Mouse (Mus musculus) hindbrain, embryonic 13.5 days (tissue): ENCODE measurements around the gene Hmcn1. TPM values are rescaled to one million over a fixed set of nuclear protein-coding genes. Genes with fewer than 3 reads are reported as not detected.

Experiments used
- ATAC-seq: fragments of 200-750 bp; cut with Nextera tagmentation; 2 replicates; pipeline ENCODE4 v1.8.0; 2017; ENCODE audit warnings: moderate TSS enrichment; ENCODE audit not compliant: low FRiP score
- H3K27ac ChIP-seq: fragments of 300-500 bp; sonication (generic); 2 replicates; pipeline ENCODE4 v1.5.1; 2015; ENCODE audit warnings: inconsistent platforms, mild to moderate bottlenecking, moderate library complexity
- H3K27me3 ChIP-seq: fragments of 300-500 bp; sonication (generic); 2 replicates; pipeline ENCODE4 v1.6.1; 2015; ENCODE audit warnings: mild to moderate bottlenecking, inconsistent platforms
- H3K36me3 ChIP-seq: fragments of 300-500 bp; sonication (generic); 2 replicates; pipeline ENCODE4 v1.6.1; 2015; ENCODE audit warnings: mild to moderate bottlenecking, inconsistent platforms
- H3K4me1 ChIP-seq: fragments of 300-500 bp; sonication (generic); replicated peaks from 2 replicates; pipeline ENCODE4 v1.6.1; 2015; ENCODE audit warnings: inconsistent platforms
- H3K4me2 ChIP-seq: fragments of 300-500 bp; sonication (generic); 2 replicates; pipeline ENCODE4 v1.6.1; 2015; ENCODE audit warnings: inconsistent platforms, mild to moderate bottlenecking, moderate library complexity
- H3K4me3 ChIP-seq: fragments of 300-500 bp; sonication (generic); 2 replicates; pipeline ENCODE4 v1.5.1; 2015; ENCODE audit warnings: mild to moderate bottlenecking, inconsistent platforms
- H3K9ac ChIP-seq: fragments of 300-500 bp; sonication (generic); 2 replicates; pipeline ENCODE4 v1.6.1; 2015; ENCODE audit warnings: mild to moderate bottlenecking, inconsistent platforms
- H3K9me3 ChIP-seq: fragments of 300-500 bp; sonication (generic); 2 replicates; pipeline ENCODE4 v1.6.1; 2016; ENCODE audit warnings: inconsistent platforms
- WGBS: fragments of 180-500 bp; shearing (Covaris S2); methylation state at CpG from one replicate; pipeline ENCODE4 v1.1.7; 2015; 5-methylcytosine and 5-hydroxymethylcytosine counted together
- polyA plus RNA-seq: library from polyadenylated mRNA; unstranded; fragments of >200 nt; fragmentation: Nextera tagmentation; extraction: Ambion mirVana; gene quantifications from 2 replicates; pipeline ENCODE4 v1.2.1, GENCODE M21; 2015

Gene Hmcn1
- polyA plus RNA-seq, 1 experiment from 2014 or later = 2.6 TPM

DNA sequence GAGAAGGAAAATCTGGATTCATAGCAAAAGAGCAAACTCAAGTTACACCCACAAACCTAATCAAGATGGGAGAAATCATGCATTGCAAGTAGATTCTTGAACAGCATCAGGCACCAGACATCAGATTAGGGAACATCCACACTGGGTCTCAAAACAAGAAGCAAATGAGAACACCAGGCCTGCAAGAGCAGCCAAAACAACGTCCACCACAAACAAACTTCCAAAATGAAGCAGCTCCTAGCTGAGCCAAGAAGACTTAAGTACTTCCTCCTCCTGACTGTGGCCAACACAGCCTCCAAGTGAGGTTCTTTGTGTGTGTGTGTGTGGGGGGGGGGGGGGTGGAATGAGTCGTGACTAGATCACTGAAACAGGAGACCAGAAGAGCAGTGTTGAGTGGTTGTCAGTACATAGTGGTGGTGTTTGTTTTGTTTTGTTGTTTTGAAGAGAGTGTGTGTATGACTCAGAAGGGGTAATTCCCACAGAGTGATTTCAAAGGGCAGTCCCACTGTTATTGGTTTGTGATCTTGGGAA lies 232.4 kb downstream of the Hmcn1 start:
- Histone ChIP-seq H3K4me2 (no peak overlapping the region), H3K27ac (no peak overlapping the region), H3K9me3 (no peaks in the 10 kb centered on the region), H3K9ac (no peak overlapping the region), H3K36me3 (no peaks in the 10 kb centered on the region), H3K27me3 (no peaks in the 10 kb centered on the region), H3K4me1 (no peaks in the 10 kb centered on the region), H3K4me3 (no peak overlapping the region)
- 67% methylated on average over 2 of the region's 2 CpGs for WGBS
- ATAC-seq = no peak

DNA sequence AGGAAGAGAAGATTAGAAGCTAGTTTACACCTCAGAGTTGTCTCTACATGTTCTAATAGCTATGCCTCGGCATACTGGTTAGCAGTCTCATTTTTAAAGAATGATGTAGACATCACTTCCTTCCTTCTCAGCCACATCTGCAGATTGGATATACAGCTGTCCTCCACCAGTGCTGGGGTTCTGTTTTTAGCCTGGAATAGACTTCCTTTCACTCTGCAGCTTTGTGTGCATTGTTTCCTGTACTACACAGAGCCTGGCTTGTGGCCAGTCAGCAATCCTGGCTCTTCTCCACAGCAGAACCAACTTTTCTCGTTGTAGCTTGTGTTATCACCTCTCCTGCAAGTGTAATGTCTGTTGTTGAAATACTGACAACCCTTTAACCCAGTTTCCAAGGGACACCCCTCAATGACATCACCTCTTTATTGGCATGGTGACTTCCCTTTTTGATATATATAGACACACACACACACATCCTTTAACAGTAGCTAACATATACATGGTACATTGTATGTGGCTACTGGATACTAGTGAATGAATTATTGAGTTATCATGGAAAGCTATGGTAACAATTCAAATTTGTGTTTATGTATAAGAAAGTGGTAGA lies 233.7 kb downstream of the Hmcn1 start:
- Histone ChIP-seq H3K36me3 (no peaks in the 10 kb centered on the region), H3K27me3 (no peaks in the 10 kb centered on the region), H3K4me3 (no peak overlapping the region), H3K4me1 (no peaks in the 10 kb centered on the region), H3K27ac (no peak overlapping the region), H3K9me3 (no peaks in the 10 kb centered on the region), H3K9ac (no peak overlapping the region), H3K4me2 (no peak overlapping the region)
- WGBS = 68% methylated on average over 2 of the region's 2 CpGs
- no peak for ATAC-seq

DNA sequence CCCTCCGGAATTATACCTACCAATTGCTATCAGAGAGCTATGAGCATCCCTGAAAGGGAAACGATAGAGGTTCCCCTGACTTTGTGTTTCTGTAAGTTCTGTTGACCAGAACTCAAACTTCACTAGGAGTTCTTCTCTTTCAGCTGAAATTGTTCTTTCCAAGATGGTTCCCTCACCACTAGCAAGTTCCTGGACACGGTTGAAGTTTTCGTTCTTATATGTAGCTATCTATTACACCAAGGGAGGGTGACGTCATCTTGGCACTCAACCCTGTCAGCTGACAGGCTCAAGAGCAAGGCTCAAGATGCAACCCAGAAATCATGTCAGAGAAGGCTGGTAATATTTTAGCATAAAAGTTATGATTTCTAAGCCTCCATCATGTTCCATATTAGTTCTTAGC lies 239.3 kb downstream of the Hmcn1 start:
- Histone ChIP-seq H3K4me2 (no peak overlapping the region), H3K4me1 (no peaks in the 10 kb centered on the region), H3K27ac (no peak overlapping the region), H3K9ac (no peak overlapping the region), H3K9me3 (no peaks in the 10 kb centered on the region), H3K27me3 (no peaks in the 10 kb centered on the region), H3K36me3 (no peaks in the 10 kb centered on the region), H3K4me3 (no peak overlapping the region)
- no peak for ATAC-seq
- 93% methylated on average over 5 of the region's 5 CpGs for WGBS

DNA sequence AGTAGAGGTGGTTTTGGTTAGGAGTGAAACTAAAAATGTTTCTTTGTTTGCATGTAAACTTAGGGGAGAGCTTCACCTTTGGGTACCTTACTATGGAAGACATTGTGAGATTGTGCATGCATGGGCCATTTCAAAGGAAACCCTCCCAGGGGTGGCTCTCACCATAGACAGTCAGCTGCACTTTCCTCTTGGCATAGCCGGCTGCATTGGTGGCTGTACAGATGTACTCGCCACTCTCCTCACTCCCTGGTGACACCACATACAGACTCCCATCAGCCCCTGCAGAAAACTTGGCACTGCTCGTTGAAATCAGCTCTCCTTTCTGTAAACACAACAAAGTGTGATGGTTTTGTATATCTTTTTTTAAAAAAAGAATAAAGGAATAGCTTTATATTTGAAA lies 244.5 kb downstream of the Hmcn1 start:
- Histone ChIP-seq H3K4me3 (no peak overlapping the region), H3K27ac (no peak overlapping the region), H3K4me2 (no peak overlapping the region), H3K4me1 (no peaks in the 10 kb centered on the region), H3K9ac (no peak overlapping the region), H3K27me3 (no peaks in the 10 kb centered on the region), H3K9me3 (no peaks in the 10 kb centered on the region), H3K36me3 (no peaks in the 10 kb centered on the region)
- ATAC-seq = no peak
- 85% methylated on average over 3 of the region's 3 CpGs for WGBS

DNA sequence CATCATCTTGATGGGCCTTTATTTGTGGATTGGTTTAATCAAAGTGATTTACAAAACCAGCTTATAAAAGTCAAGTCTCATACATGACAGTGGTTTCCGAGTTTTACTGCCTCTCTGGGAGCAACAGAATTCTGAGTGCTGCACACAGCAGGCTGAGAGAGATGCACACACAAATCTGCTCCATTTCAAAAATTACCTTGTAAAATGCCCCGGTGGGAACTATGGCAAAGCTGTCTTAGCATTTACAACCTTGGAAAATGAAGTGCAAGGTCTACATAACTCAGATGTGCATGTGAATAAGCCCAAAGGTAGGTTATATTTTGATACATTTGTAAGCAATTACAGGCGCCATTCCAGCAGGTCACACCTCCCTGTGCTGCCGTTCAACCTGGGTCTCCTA lies 245.5 kb downstream of the Hmcn1 start:
- no peaks in the 10 kb centered on the region for H3K4me1 ChIP-seq
- H3K27ac ChIP-seq = no peak overlapping the region
- H3K9ac ChIP-seq = no peak overlapping the region
- no peak for ATAC-seq
- H3K9me3 ChIP-seq = no peaks in the 10 kb centered on the region
- no peaks in the 10 kb centered on the region for H3K27me3 ChIP-seq
- H3K4me3 ChIP-seq = no peak overlapping the region
- no peak overlapping the region for H3K4me2 ChIP-seq
- 93% methylated on average over 4 of the region's 4 CpGs for WGBS
- H3K36me3 ChIP-seq = no peaks in the 10 kb centered on the region

DNA sequence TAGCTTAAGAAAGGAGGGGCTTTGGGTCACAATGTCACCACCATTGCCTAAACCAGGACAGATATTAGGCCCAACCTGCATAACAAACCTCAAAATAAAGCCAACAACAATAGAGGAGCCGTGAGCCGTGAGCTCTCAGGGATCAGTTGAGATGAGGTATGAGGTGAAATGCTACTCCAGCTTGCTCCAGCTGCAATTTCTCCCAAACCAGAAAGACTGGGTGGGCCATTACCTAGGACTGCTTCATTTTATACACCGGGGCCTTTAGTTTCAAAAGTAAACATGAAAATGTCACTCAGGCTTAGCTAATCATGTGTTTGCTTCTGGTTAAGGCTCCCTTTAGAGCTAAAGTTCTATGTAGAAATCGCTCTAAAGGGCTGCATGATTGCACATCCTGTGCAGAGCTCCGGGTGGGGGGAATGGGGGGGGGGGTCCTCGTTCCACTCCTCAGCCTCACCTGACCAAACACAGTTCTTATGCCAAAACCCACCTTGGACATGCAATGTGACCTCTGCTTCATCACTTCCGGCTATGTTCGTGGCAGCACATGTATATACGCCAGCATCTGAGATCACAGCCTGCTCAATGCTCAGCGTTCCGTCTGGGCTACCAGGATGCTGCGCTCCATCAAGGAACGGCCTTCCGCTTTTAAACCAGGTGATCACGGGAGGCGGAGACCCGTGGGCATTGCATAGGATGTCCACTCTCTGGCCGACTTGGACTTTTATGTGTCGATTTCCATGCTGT lies 250.0 kb downstream of the Hmcn1 start:
- 92% methylated on average over 19 of the region's 19 CpGs for WGBS
- ATAC-seq = no peak

DNA sequence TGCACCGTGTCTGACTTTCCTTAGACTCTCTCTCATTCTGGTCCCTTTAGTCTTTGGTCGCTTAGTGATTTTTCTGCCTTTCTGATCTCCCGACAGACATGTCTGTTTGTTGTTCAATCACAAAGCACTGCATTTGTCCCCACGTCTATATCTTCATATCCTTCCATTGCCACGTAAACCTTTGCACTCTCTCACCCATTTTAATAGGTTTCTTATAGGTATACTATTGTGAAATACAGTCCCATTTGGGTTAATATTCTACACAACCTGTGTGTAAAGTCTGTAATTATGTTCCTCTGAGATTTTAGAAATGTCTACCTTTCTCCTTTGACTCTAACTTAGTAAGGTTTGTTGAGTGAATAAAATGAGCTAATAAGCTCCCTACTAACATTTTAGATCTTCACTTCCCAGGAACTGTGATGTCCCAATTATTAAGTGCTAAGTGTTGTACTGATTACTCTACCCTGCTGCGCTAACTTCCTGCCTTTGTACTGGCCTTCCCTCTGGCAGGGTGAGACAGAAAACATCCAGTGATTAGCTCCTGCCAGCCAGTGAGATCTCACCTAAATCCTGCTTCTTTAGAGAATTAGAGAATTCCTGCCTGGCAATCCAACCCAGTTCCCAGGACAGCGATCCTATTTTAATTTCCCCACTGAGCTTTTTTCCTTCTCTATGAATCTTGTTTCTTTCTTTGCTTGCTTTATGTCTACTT lies 250.7 kb downstream of the Hmcn1 start:
- Histone ChIP-seq H3K27me3 (no peaks in the 10 kb centered on the region), H3K9ac (no peak overlapping the region), H3K4me2 (no peak overlapping the region), H3K27ac (no peak overlapping the region), H3K9me3 (no peaks in the 10 kb centered on the region), H3K4me3 (no peak overlapping the region), H3K36me3 (no peaks in the 10 kb centered on the region), H3K4me1 (no peaks in the 10 kb centered on the region)
- no peak for ATAC-seq
- WGBS = 83% methylated on average over 7 of the region's 7 CpGs

More for the DNA sequence above, 250.0 kb downstream of the Hmcn1 start:
- Histone ChIP-seq H3K9me3 (no peaks in the 10 kb centered on the region), H3K36me3 (no peaks in the 10 kb centered on the region), H3K4me3 (no peak overlapping the region), H3K27ac (no peak overlapping the region), H3K9ac (no peak overlapping the region), H3K4me2 (no peak overlapping the region), H3K27me3 (no peaks in the 10 kb centered on the region), H3K4me1 (no peaks in the 10 kb centered on the region)

DNA sequence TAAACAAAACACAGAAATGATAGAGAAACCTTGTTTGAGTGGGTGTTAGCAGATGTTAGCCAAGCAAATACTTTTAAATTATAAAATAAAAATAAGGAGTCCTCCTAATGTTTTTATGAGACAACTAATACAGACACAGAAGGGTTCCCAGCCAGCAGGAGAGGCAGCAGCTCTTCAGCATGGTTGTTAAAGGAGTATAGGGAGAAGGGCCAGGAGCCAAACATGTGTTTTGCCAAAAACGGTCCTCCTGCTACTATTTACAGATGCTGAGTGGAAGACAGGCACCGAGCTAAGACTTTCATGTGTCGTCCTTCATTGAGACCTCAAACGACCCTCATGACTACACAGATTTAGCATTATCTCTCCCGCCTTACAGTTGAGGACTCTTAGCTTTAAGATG lies 281.8 kb downstream of the Hmcn1 start:
- no peak overlapping the region for H3K27ac ChIP-seq
- no peak for ATAC-seq
- no peak overlapping the region for H3K9ac ChIP-seq
- H3K4me2 ChIP-seq = no peak overlapping the region
- H3K9me3 ChIP-seq = no peaks in the 10 kb centered on the region
- WGBS = 86% methylated on average over 5 of the region's 5 CpGs
- no peaks in the 10 kb centered on the region for H3K36me3 ChIP-seq
- no peaks in the 10 kb centered on the region for H3K4me1 ChIP-seq
- H3K4me3 ChIP-seq = no peak overlapping the region
- no peaks in the 10 kb centered on the region for H3K27me3 ChIP-seq

DNA sequence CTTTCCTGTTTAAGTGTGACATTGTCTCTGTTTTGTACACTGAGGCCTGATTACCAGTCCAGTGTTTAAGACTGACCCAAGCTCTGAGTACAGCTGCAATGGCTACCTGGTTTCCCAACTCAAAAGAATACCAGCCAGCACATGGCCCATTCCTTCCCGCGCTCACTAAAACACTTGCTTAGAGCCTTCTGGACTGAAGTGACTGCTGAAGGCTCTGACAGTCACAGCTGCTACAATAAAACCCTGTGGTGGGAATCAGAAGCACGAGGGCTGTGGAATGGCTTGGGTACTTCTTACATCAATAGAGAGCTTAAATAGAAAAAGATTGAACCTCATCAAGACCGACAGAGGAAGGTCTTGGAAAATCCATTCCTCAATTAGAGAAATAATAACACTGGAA lies 286.7 kb downstream of the Hmcn1 start:
- Histone ChIP-seq H3K4me3 (no peak overlapping the region), H3K4me1 (no peaks in the 10 kb centered on the region), H3K9me3 (no peaks in the 10 kb centered on the region), H3K36me3 (no peaks in the 10 kb centered on the region), H3K4me2 (no peak overlapping the region), H3K27ac (no peak overlapping the region), H3K27me3 (no peaks in the 10 kb centered on the region), H3K9ac (no peak overlapping the region)
- no peak for ATAC-seq
- 88% methylated on average over 4 of the region's 4 CpGs for WGBS

DNA sequence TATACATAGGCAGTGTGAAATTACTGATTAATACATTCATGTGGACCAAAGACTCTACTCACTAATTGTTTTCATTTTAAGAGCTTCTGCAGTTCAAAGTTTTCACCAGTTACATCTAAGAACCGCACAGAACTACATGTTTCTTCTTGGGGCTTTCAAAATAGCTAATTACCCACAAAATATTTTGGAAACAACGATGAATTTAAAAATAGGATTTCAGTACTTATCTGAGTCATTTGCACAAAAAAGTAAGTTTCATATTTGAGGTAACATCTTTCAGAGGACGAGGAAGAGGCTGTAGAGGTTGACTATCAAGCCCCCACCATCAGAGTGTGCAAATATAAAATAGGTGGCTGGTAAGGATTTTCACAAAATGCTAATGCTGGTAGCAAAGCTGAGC lies 295.5 kb downstream of the Hmcn1 start:
- H3K4me3 ChIP-seq = no peak overlapping the region
- H3K36me3 ChIP-seq = no peaks in the 10 kb centered on the region
- no peak overlapping the region for H3K9ac ChIP-seq
- no peak for ATAC-seq
- no peaks in the 10 kb centered on the region for H3K4me1 ChIP-seq
- H3K27ac ChIP-seq = no peak overlapping the region
- WGBS = 92% methylated on average over 3 of the region's 3 CpGs
- H3K27me3 ChIP-seq = no peaks in the 10 kb centered on the region
- no peaks in the 10 kb centered on the region for H3K9me3 ChIP-seq
- no peak overlapping the region for H3K4me2 ChIP-seq

DNA sequence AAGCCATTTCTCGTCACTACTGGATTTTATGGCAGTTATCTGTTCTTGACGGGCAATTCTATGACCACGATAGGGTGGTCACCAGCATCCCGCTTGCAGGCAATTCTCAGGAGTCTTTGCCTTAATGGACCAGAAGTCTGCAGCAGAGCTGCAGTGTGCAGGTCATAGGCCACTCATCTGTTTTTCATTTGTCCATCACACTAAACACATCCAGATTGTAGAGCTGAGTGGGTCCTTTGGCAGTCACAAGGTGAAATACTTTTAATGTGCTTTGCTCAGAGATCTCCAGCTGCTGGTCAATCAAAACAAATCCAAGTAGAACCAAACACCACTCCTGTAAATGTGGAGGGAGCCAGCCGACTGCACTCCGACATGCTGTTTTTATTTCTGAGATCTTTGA lies 311.2 kb downstream of the Hmcn1 start:
- no peaks in the 10 kb centered on the region for H3K36me3 ChIP-seq
- H3K4me2 ChIP-seq = no peak overlapping the region
- no peak overlapping the region for H3K4me3 ChIP-seq
- no peaks in the 10 kb centered on the region for H3K27me3 ChIP-seq
- no peak overlapping the region for H3K9ac ChIP-seq
- H3K4me1 ChIP-seq = no peaks in the 10 kb centered on the region
- no peaks in the 10 kb centered on the region for H3K9me3 ChIP-seq
- ATAC-seq = no peak
- no peak overlapping the region for H3K27ac ChIP-seq
- 84% methylated on average over 6 of the region's 6 CpGs for WGBS

DNA sequence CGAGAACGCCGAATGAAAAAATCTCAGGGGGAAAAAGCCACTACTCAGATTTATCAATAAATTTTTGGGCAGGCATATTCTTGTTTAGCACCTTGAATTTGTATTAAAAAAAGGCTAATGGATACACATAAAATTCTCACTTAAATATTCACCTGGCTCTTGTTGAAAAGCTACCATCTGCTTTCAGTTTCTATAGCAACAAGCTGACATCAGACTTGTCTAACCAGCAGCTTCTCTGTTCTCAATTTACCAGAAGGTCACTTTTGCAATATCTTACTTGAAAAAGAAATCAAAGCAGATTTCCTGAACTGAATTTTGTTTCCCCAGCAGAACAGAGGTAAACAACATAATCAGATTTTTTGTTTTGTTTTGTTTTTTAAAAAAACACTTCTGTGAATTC lies 311.8 kb downstream of the Hmcn1 start:
- H3K9me3 ChIP-seq = no peaks in the 10 kb centered on the region
- H3K4me3 ChIP-seq = no peak overlapping the region
- no peaks in the 10 kb centered on the region for H3K4me1 ChIP-seq
- no peak for ATAC-seq
- WGBS = 92% methylated on average over 3 of the region's 3 CpGs
- no peaks in the 10 kb centered on the region for H3K36me3 ChIP-seq
- H3K27ac ChIP-seq = no peak overlapping the region
- H3K9ac ChIP-seq = no peak overlapping the region
- H3K27me3 ChIP-seq = no peaks in the 10 kb centered on the region
- no peak overlapping the region for H3K4me2 ChIP-seq
